Mouse (Mus musculus): ENCODE results near the gene Gan.

- TF ChIP-seq CHD2 (IDR thresholded peaks at IDR 0.05; ENCODE audit: low read length) = no peak
- peak; percentile 37 to 80 for TF ChIP-seq CTCF (conservative IDR thresholded peaks at IDR 0.05 in 1 of 2, IDR thresholded peaks at IDR 0.05 in 1 of 2; ENCODE audit: low read depth in 2 of 2, low read length in 2 of 2)
These were observed 40.4 kb downstream of the Gan start for GRCm38 (mm10) chr8:117198141-117198935.

Measured in CH12.LX (cell line).